Mouse (Mus musculus) left cerebral cortex, postnatal 14 days (tissue): ENCODE measurements around the gene Bcl9l. TPM values are rescaled to one million over a fixed set of nuclear protein-coding genes. Genes with fewer than 3 reads are reported as not detected.
"Not testable (repeated sequence)": the region's sequence is repeated elsewhere in the genome, so short reads cannot be mapped to it uniquely, and the experiment has no call there.

Source experiments
- DNase-seq, 2 experiments: peaks; one replicate each; pipeline ENCODE4 v3.0.0; 2021 to 2022; ENCODE audit warnings: low spot score in 2 of 2, mixed read lengths in 1 of 2
- intact Hi-C: fragments of 180-260 bp; cut with DNase I; formaldehyde crosslinking; loops from one replicate; pipeline ENCODE4 v1.15.1; 2025
- long read RNA-seq, 2 experiments: library from polyadenylated mRNA; stranded (forward); transcript quantifications; one replicate each; pipeline ENCODE4 v2.0.0; 2021
- total RNA-seq, 2 experiments: library from RNA; stranded (reverse); gene quantifications; 2 replicates each; pipeline ENCODE4 v1.2.3; 2021

Bcl9l gene
- 10 to 100 TPM; 76.2 to 84.8 TPM for total RNA-seq
- long read RNA-seq, experiment 1, partial matches to known transcripts: 12 of 12 reads
- long read RNA-seq, experiment 1, other reads (novel, unspliced or antisense): 0 of 12 reads
- long read RNA-seq, experiment 2, full-length matches to known transcripts: 1 of 21 reads
- long read RNA-seq, experiment 2, partial matches to known transcripts: 19 of 21 reads
- long read RNA-seq, experiment 2, other reads (novel, unspliced or antisense): 1 of 21 reads

GRCm38 (mm10) chr9:44482552-44482951 lies at the start of gene Bcl9l:
Bcl9l (plus strand) TSS chr9:44482825.
- intact Hi-C loops: loop anchor here (2.0 kb wide), 1 partner anchor 16 kb away; no protein-coding TSS in a partner anchor
- DNase-seq: peak; percentile 91 to 95

- intact Hi-C loops: no loop called here
Measured at GRCm38 (mm10) chr9:44435747-44436146, 46.9 kb upstream of the Bcl9l start.

GRCm38 (mm10) chr9:44440961-44441360 lies 41.7 kb upstream of the Bcl9l start, which contains the start of gene Foxr1:
Foxr1 (minus strand) TSS chr9:44441136.
- DNase-seq: no peak
- intact Hi-C loops: no loop called here

More at GRCm38 (mm10) chr9:44435747-44436146, 46.9 kb upstream of the Bcl9l start:
- no peak for DNase-seq

GRCm38 (mm10) chr9:44444402-44445025 lies 38.1 kb upstream of the Bcl9l start:
- DNase-seq, intact Hi-C loops: not testable (repeated sequence)

- intact Hi-C loops: no loop called here
- no peak for DNase-seq
Measured at GRCm38 (mm10) chr9:44450387-44450786, 32.2 kb upstream of the Bcl9l start.

- intact Hi-C loops: loop anchor here (2.0 kb wide), 1 partner anchor 48 kb away; no protein-coding TSS in a partner anchor
- DNase-seq: peak; percentile 85 to 91
Measured at GRCm38 (mm10) chr9:44454132-44454890, 28.3 kb upstream of the Bcl9l start.

GRCm38 (mm10) chr9:44454891-44455220 lies 27.8 kb upstream of the Bcl9l start, which contains the start of gene Upk2:
Upk2 (minus strand) TSS chr9:44454976.
- no peak for DNase-seq
- intact Hi-C loops: loop anchor here (2.0 kb wide), 1 partner anchor 48 kb away; no protein-coding TSS in a partner anchor

GRCm38 (mm10) chr9:44457035-44457742 lies 25.4 kb upstream of the Bcl9l start:
- intact Hi-C loops: loop anchor here (2.0 kb wide), 1 partner anchor 22 kb away; no protein-coding TSS in a partner anchor
- peak; percentile 94 to 99 for DNase-seq

- intact Hi-C loops: no loop called here
- no peak for DNase-seq
Measured at GRCm38 (mm10) chr9:44461950-44462349, 20.7 kb upstream of the Bcl9l start.

GRCm38 (mm10) chr9:44468224-44468623 lies 14.4 kb upstream of the Bcl9l start:
- intact Hi-C loops: no loop called here
- DNase-seq: no peak

GRCm38 (mm10) chr9:44468800-44469199 lies 13.8 kb upstream of the Bcl9l start:
- intact Hi-C loops: no loop called here
- peak in 1 of 2 experiments; percentile 61 for DNase-seq

GRCm38 (mm10) chr9:44473184-44473583 lies 9.4 kb upstream of the Bcl9l start:
- intact Hi-C loops: no loop called here

GRCm38 (mm10) chr9:44474327-44474726 lies 8.3 kb upstream of the Bcl9l start:
- intact Hi-C loops: no loop called here
- no peak for DNase-seq

More at GRCm38 (mm10) chr9:44473184-44473583, 9.4 kb upstream of the Bcl9l start:
- DNase-seq: no peak

GRCm38 (mm10) chr9:44475936-44476335 lies 6.7 kb upstream of the Bcl9l start:
- DNase-seq: no peak
- intact Hi-C loops: no loop called here

GRCm38 (mm10) chr9:44477339-44478228 lies 5.0 kb upstream of the Bcl9l start:
- peak; percentile 70 to 80 for DNase-seq
- intact Hi-C loops: loop anchor here (2.0 kb wide), 1 partner anchor 21 kb away; no protein-coding TSS in a partner anchor

GRCm38 (mm10) chr9:44478229-44478921 lies 4.2 kb upstream of the Bcl9l start:
- peak; percentile 76 to 86 for DNase-seq
- intact Hi-C loops: loop anchor here (2.0 kb wide), 1 partner anchor 22 kb away; no protein-coding TSS in a partner anchor

- intact Hi-C loops: loop anchor here (2.0 kb wide), 1 partner anchor 22 kb away; no protein-coding TSS in a partner anchor
Measured at GRCm38 (mm10) chr9:44478959-44479605, 3.5 kb upstream of the Bcl9l start.

More at GRCm38 (mm10) chr9:44478959-44479605, 3.5 kb upstream of the Bcl9l start:
- peak in 1 of 2 experiments; percentile 73 for DNase-seq
